In the genomic region with DNA sequence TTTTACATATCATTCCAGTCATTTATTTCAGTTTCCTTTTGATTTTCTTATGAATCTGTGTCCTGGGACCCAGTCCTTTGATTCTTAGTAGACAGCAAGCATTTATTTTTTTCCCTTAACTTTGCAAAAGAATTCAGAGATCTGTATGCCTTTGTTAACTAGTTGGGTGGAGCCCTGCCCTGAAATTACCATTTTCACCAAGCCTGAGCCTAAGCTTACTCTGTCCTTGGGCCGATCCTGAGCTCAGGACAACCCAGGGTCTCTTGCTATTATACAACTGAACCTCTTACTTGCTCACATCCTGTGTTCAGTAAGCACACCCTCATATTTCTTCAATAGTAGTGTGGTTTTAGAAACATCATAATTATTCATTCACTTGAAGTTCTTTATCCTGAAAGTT, we compare ENCODE assay signal across 18 mouse cellular contexts.
"Had no signal": no experiment of that assay in that cellular context is flagged by ENCODE, and none has a peak within 500 bp of the region (broad histone marks: within the 10 kb centered on the region; RNA-seq: fewer than 3 reads in every experiment).

No protein-coding gene starts in this region.

- H3K4me3 ChIP-seq: midbrain, embryonic 10.5 days; midbrain, embryonic 12.5 days; myocyte; neural tube, embryonic 13.5 days; neural tube, embryonic 15.5 days had no signal

- DNase-seq: lung, adult 18-20 months; lung, embryonic 14.5 days; lung, postnatal 10 days; lung, postnatal 4 days; midbrain, embryonic 14.5 days; retina, postnatal 1 day; right cerebral cortex, adult 18-20 months; right cerebral cortex, postnatal 25 days; right cerebral cortex, postnatal 4 days; spleen, adult 18-20 months; thymus, adult 18-20 months; thymus, postnatal 14 days; thymus, postnatal 36 days had no signal

- H3K9ac ChIP-seq: lung, embryonic 14.5 days; midbrain, embryonic 12.5 days; neural tube, embryonic 13.5 days; neural tube, embryonic 15.5 days had no signal

- H3K4me1 ChIP-seq: midbrain, embryonic 10.5 days; midbrain, embryonic 12.5 days; neural tube, embryonic 13.5 days; neural tube, embryonic 15.5 days had no signal

- H3K9me3 ChIP-seq: midbrain, embryonic 10.5 days; midbrain, embryonic 12.5 days; neural tube, embryonic 13.5 days; neural tube, embryonic 15.5 days had no signal

- H3K36me3 ChIP-seq: midbrain, embryonic 10.5 days; midbrain, embryonic 12.5 days; neural tube, embryonic 13.5 days; neural tube, embryonic 15.5 days had no signal

- H3K27me3 ChIP-seq: midbrain, embryonic 12.5 days; neural tube, embryonic 13.5 days; neural tube, embryonic 15.5 days had no signal

- H3K27ac ChIP-seq: midbrain, embryonic 10.5 days; midbrain, embryonic 12.5 days; neural tube, embryonic 13.5 days; neural tube, embryonic 15.5 days had no signal
